Mouse (Mus musculus) hindbrain, embryonic 16.5 days (tissue): Measurements from ENCODE around the gene Tktl2. TPM values are rescaled to one million over a fixed set of nuclear protein-coding genes. Genes with fewer than 3 reads are reported as not detected.

ENCODE experiments used
- ATAC-seq: fragments of 200-750 bp; cut with Nextera tagmentation; 2 replicates; pipeline ENCODE4 v1.8.0; 2017; ENCODE audit warnings: moderate TSS enrichment, moderate library complexity
- H3K27ac ChIP-seq: fragments of 300-500 bp; sonication (generic); 2 replicates; pipeline ENCODE4 v1.5.1; 2014; ENCODE audit warnings: low read depth, mild to moderate bottlenecking, control low read depth, low read length, moderate library complexity
- H3K27me3 ChIP-seq: fragments of 300-500 bp; sonication (generic); replicated peaks from 2 replicates; pipeline ENCODE4 v1.6.1; 2014; ENCODE audit warnings: low read length; ENCODE audit not compliant: control insufficient read depth, insufficient read depth
- H3K36me3 ChIP-seq: fragments of 300-500 bp; sonication (generic); 2 replicates; pipeline ENCODE4 v1.6.1; 2014; ENCODE audit warnings: mild to moderate bottlenecking, low read length, moderate library complexity, mixed read lengths; ENCODE audit not compliant: control insufficient read depth, insufficient read depth
- H3K4me1 ChIP-seq: fragments of 300-500 bp; sonication (generic); 2 replicates; pipeline ENCODE4 v1.6.1; 2014; ENCODE audit warnings: low read depth, low read length; ENCODE audit not compliant: control insufficient read depth, insufficient read depth
- H3K4me2 ChIP-seq: fragments of 300-500 bp; sonication (generic); 2 replicates; pipeline ENCODE4 v1.6.1; 2014; ENCODE audit warnings: mild to moderate bottlenecking, low read length, control low read depth, moderate library complexity
- H3K4me3 ChIP-seq: fragments of 300-500 bp; sonication (generic); 2 replicates; pipeline ENCODE4 v1.5.1; 2014; ENCODE audit warnings: mild to moderate bottlenecking, low read length, control low read depth, moderate library complexity
- H3K9ac ChIP-seq: fragments of 300-500 bp; sonication (generic); 2 replicates; pipeline ENCODE4 v1.6.1; 2014; ENCODE audit warnings: low read depth, mild to moderate bottlenecking, control low read depth, low read length, moderate library complexity
- H3K9me3 ChIP-seq: fragments of 300-500 bp; sonication (generic); 2 replicates; pipeline ENCODE4 v1.6.1; 2014; ENCODE audit warnings: mild to moderate bottlenecking, low read length, moderate library complexity; ENCODE audit not compliant: control insufficient read depth
- WGBS: fragments of 180-500 bp; shearing (Covaris S2); extraction: QIAGEN DNeasy Blood & Tissue Kit; methylation state at CpG from one replicate; pipeline ENCODE4 v1.1.7; 2014; 5-methylcytosine and 5-hydroxymethylcytosine counted together
- polyA plus RNA-seq: library from polyadenylated mRNA; unstranded; fragments of >200 nt; fragmentation: Nextera tagmentation; extraction: Ambion mirVana; gene quantifications from 2 replicates; pipeline ENCODE4 v1.2.1, GENCODE M21; 2015

The Tktl2 gene
- polyA plus RNA-seq, 1 experiment from 2014 or later: not detected

DNA sequence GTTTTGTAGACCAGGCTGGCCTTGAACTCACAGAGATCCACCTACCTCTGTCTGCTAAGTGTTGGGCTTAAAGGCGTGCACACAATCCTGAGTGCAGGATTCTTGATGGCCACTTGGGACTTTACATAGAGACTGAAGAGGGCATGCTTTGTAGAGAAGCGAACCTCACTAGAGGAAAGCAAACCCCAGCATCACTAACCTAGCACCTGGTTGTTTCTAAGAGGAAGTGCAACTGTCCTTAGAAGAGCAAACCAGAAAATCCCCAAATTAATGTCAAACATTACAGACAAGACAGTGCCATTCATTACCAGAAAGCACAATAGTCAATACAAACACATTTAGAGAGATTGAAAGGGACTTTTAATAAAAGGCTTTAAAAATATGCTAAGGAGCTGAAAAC, 8.2 kb upstream of the Tktl2 start:
- Histone ChIP-seq H3K36me3 (no peaks in the 10 kb centered on the region), H3K9ac (no peak overlapping the region), H3K27me3 (no peaks in the 10 kb centered on the region), H3K4me1 (no peaks in the 10 kb centered on the region), H3K4me2 (no peak overlapping the region), H3K4me3 (no peak overlapping the region), H3K27ac (no peak overlapping the region), H3K9me3 (no peaks in the 10 kb centered on the region)
- no peak for ATAC-seq
- 83% methylated on average over 2 of the region's 2 CpGs for WGBS

GRCm38 (mm10) chr8:66519149-66519548, 7.6 kb downstream of the Tktl2 start:
- no peaks in the 10 kb centered on the region for H3K4me1 ChIP-seq
- no peak for ATAC-seq
- H3K9ac ChIP-seq: no peak overlapping the region
- H3K27me3 ChIP-seq: no peaks in the 10 kb centered on the region
- H3K36me3 ChIP-seq: no peaks in the 10 kb centered on the region
- H3K4me2 ChIP-seq: no peak overlapping the region
- no peak overlapping the region for H3K27ac ChIP-seq
- H3K9me3 ChIP-seq: no peaks in the 10 kb centered on the region
- 82% methylated on average over 2 of the region's 2 CpGs for WGBS
- no peak overlapping the region for H3K4me3 ChIP-seq

- no peaks in the 10 kb centered on the region for H3K9me3 ChIP-seq
- no peak overlapping the region for H3K4me2 ChIP-seq
- H3K4me3 ChIP-seq: no peak overlapping the region
- no peak overlapping the region for H3K9ac ChIP-seq
- no peaks in the 10 kb centered on the region for H3K27me3 ChIP-seq
- H3K36me3 ChIP-seq: no peaks in the 10 kb centered on the region
- no peaks in the 10 kb centered on the region for H3K4me1 ChIP-seq
- ATAC-seq: no peak
- no peak overlapping the region for H3K27ac ChIP-seq
Measured at GRCm38 (mm10) chr8:66520576-66520975, 9.0 kb downstream of the Tktl2 start.

DNA sequence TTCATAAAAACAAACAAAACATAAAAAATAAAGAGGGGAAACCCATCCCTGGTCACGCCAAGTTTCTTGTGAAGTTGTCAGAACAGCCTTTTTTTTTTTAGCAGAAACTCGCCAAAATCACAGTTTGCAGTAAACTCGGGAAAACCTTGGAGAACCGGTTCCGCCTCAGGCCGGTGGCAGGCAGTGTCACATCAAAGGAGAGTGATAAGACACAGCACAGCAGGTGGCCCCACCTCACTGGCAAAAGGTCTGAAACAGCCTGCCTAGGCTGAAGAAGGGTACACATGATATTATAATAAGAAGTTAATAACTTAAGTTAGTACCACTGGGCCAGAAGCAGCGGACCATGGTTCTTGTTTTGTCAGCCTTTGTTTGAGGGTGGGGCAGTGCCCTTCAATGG, 38.5 kb downstream of the Tktl2 start:
- ATAC-seq: no peak
- Histone ChIP-seq H3K27ac (no peak overlapping the region), H3K9ac (no peak overlapping the region), H3K36me3 (no peaks in the 10 kb centered on the region), H3K4me3 (no peak overlapping the region), H3K27me3 (no peaks in the 10 kb centered on the region), H3K9me3 (no peaks in the 10 kb centered on the region), H3K4me1 (no peaks in the 10 kb centered on the region), H3K4me2 (no peak overlapping the region)
- 30% methylated on average over 7 of the region's 7 CpGs for WGBS

Other genes with a start within 250 kb of the Tktl2 start
- 9.7 and 11.4 TPM in 2 replicates for gene Tma16, start 25.2 kb upstream of the Tktl2 start, polyA plus RNA-seq
- gene Npy5r, start 176.4 kb downstream of the Tktl2 start, polyA plus RNA-seq: 2.4 and 3.1 TPM in 2 replicates
- gene Npy1r, start 185.4 kb downstream of the Tktl2 start, polyA plus RNA-seq: 9.1 and 10.2 TPM in 2 replicates